Mouse (Mus musculus) heart, embryonic 14.5 days (tissue): ENCODE results near the gene Pkp2. TPM values are rescaled to one million over a fixed set of nuclear protein-coding genes. Genes with fewer than 3 reads are reported as not detected.
"Not testable (repeated sequence)": the region's sequence is repeated elsewhere in the genome, so short reads cannot be mapped to it uniquely, and the experiment has no call there.

Source experiments
- ATAC-seq: fragments of 200-750 bp; cut with Nextera tagmentation; 2 replicates; pipeline ENCODE4 v1.8.0; 2017; ENCODE audit warnings: low read depth, moderate TSS enrichment; ENCODE audit not compliant: insufficient number of reproducible peaks, insufficient read depth, low FRiP score
- H3K27ac ChIP-seq, 2 experiments: fragments of 200-500 bp in 1 of 2; fragments of 300-500 bp in 1 of 2; sonication (generic) in 1 of 2; replicated peaks in 1 of 2; 2 replicates each; pipeline ENCODE4 v1.5.1; 2012 to 2014; ENCODE audit warnings: low read depth in 2 of 2, low read length in 2 of 2, control low read depth in 1 of 2, mild to moderate bottlenecking in 1 of 2, mixed read lengths in 1 of 2; ENCODE audit not compliant: control insufficient read depth in 1 of 2, insufficient read depth in 1 of 2
- H3K27me3 ChIP-seq: fragments of 300-500 bp; sonication (generic); 2 replicates; pipeline ENCODE4 v1.6.1; 2014; ENCODE audit warnings: mild to moderate bottlenecking, low read length, control low read depth; ENCODE audit not compliant: control insufficient read depth, insufficient read depth
- H3K36me3 ChIP-seq: fragments of 300-500 bp; sonication (generic); 2 replicates; pipeline ENCODE4 v1.6.1; 2014; ENCODE audit warnings: mild to moderate bottlenecking, control low read depth, low read length, mixed read lengths; ENCODE audit not compliant: control insufficient read depth, insufficient read depth
- H3K4me1 ChIP-seq, 2 experiments: fragments of 200-500 bp in 1 of 2; fragments of 300-500 bp in 1 of 2; sonication (generic) in 1 of 2; 2 replicates each; pipeline ENCODE4 v1.6.1; 2012 to 2014; ENCODE audit warnings: low read length in 2 of 2, control low read depth in 1 of 2, mixed read lengths in 1 of 2; ENCODE audit not compliant: control insufficient read depth in 2 of 2, insufficient read depth in 2 of 2
- H3K4me2 ChIP-seq: fragments of 300-500 bp; sonication (generic); 2 replicates; pipeline ENCODE4 v1.6.1; 2014; ENCODE audit warnings: mild to moderate bottlenecking, low read length
- H3K4me3 ChIP-seq, 2 experiments: fragments of 200-500 bp in 1 of 2; fragments of 300-500 bp in 1 of 2; sonication (generic) in 1 of 2; 2 replicates each; pipeline ENCODE4 v1.5.1; 2012 to 2014; ENCODE audit warnings: low read length in 2 of 2, mild to moderate bottlenecking in 2 of 2, control low read depth in 1 of 2, low read depth in 1 of 2, moderate library complexity in 1 of 2; ENCODE audit not compliant: control insufficient read depth in 1 of 2, insufficient read depth in 1 of 2
- H3K9ac ChIP-seq: fragments of 300-500 bp; sonication (generic); 2 replicates; pipeline ENCODE4 v1.6.1; 2014; ENCODE audit warnings: mild to moderate bottlenecking, low read length
- H3K9me3 ChIP-seq: fragments of 300-500 bp; sonication (generic); 2 replicates; pipeline ENCODE4 v1.6.1; 2016; ENCODE audit warnings: low read length, control low read depth; ENCODE audit not compliant: control insufficient read depth
- WGBS: fragments of 180-500 bp; shearing (Covaris S2); extraction: QIAGEN DNeasy Blood & Tissue Kit; methylation state at CpG from one replicate; pipeline ENCODE4 v1.1.7; 2014; 5-methylcytosine and 5-hydroxymethylcytosine counted together
- polyA plus RNA-seq: library from polyadenylated mRNA; unstranded; fragments of >200 nt; fragmentation: Nextera tagmentation; extraction: Ambion mirVana; gene quantifications from 2 replicates; pipeline ENCODE4 v1.2.1, GENCODE M21; 2014

The Pkp2 gene
- polyA plus RNA-seq, 1 experiment from 2014 or later, result 157 TPM

- H3K9ac ChIP-seq, result peak overlapping the region; percentile 98
- peak overlapping the region; percentile 81 for H3K4me2 ChIP-seq
- peak overlapping the region; percentile 88 to 98 for H3K27ac ChIP-seq
Measured at GRCm38 (mm10) chr16:16216934-16217333, 3.8 kb downstream of the Pkp2 start.

DNA sequence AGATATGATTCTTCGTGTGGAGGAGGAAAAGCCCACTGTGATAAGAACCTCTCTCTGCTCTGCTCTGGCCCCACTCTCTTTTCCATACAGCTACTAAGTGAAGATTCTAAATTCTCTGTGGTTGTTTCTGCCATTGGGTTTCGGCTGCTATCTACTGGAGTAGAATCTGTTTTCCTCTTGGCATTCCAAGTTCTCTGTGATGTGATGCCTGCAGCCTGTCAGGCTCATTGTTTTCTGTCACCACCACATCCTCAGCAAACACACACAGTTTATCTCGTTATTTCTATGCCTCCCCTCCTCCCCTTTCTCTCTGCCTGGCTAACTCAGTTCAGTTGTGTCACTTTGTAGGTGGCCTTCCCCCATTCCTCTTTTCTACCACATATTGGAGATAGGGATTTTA lies 6.7 kb downstream of the Pkp2 start:
- H3K27me3 ChIP-seq, result no peaks in the 10 kb centered on the region
- peak overlapping the region in 1 of 2 experiments; percentile 7; a peak in 2 of 4 replicates for H3K4me3 ChIP-seq
- H3K4me2 ChIP-seq, result peak overlapping the region; percentile 55
- no peaks in the 10 kb centered on the region for H3K9me3 ChIP-seq
- H3K9ac ChIP-seq, result peak overlapping the region; percentile 60
- H3K36me3 ChIP-seq, result 0 out of 2 replicates have a peak, but pooled peaks cover 3% of the 10 kb centered on the region
- peak overlapping the region; percentile 83 to 95 for H3K27ac ChIP-seq
- peaks cover 16 to 47% of the 10 kb centered on the region in 2 experiments for H3K4me1 ChIP-seq
- peak; percentile 62 for ATAC-seq
- WGBS, result 1% methylated on average over 3 of the region's 3 CpGs

More at GRCm38 (mm10) chr16:16216934-16217333, 3.8 kb downstream of the Pkp2 start:
- H3K4me3 ChIP-seq, result peak overlapping the region in 1 of 2 experiments; percentile 92; a peak in 1 of 4 replicates
- H3K36me3 ChIP-seq, result 0 out of 2 replicates have a peak, but pooled peaks cover 3% of the 10 kb centered on the region
- no peak for ATAC-seq
- no peaks in the 10 kb centered on the region for H3K27me3 ChIP-seq
- WGBS, result 64% methylated on average over 1 of the region's 1 CpGs
- peaks cover 7 to 25% of the 10 kb centered on the region in 2 experiments for H3K4me1 ChIP-seq
- H3K9me3 ChIP-seq, result no peaks in the 10 kb centered on the region

DNA sequence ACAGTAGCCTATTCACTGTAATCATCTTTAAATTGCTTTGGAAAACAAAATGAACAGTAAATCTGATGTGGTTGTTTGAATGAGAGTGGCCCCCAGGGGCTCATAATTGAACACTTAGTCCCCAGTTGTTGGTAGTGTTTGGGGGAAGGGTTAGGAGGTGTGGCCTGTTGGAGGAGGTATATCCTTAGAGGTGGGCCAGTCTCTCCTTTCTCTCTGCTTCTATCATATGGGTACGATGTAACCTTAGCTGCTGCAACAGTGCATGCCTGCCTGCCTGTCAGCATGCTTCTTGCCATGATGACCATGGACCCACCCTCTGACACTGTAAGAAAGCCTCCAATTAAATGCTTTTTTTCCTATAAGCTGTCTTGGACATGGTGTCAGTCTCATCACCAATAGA lies 9.5 kb downstream of the Pkp2 start:
- no peak for ATAC-seq
- H3K4me1 ChIP-seq, result peaks cover 14 to 44% of the 10 kb centered on the region in 2 experiments
- H3K27ac ChIP-seq, result peak overlapping the region in 1 of 2 experiments; percentile 95; a peak in 2 of 4 replicates
- no peaks in the 10 kb centered on the region for H3K9me3 ChIP-seq
- H3K4me2 ChIP-seq, result peak overlapping the region; percentile 50
- peak overlapping the region; percentile 57 for H3K9ac ChIP-seq
- peaks cover 25% of the 10 kb centered on the region for H3K36me3 ChIP-seq
- H3K27me3 ChIP-seq, result no peaks in the 10 kb centered on the region
- WGBS, result 20% methylated on average over 1 of the region's 1 CpGs
- no peak overlapping the region for H3K4me3 ChIP-seq

DNA sequence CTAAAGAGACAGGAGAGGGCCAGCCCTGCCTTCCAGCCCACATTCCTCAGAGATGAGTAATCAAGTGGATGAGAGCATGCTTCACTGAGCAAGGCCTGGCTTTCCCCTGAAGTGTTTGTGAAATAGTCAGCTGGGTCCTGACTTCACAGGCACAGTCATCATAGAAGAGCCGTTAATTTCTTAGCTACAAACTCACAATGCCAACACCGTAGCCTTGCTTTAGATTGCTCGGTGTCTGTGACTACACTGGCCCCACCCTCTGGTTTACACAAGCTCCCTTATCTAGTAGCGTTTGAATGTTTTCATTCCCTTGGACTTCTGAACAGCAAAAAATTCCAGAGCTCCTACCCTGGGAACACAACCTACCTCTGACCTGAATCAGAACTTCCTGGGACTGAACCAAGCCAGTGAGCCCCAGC lies 11.4 kb downstream of the Pkp2 start:
- Histone ChIP-seq H3K9ac (peak overlapping the region; percentile 52), H3K27me3 (no peaks in the 10 kb centered on the region), H3K36me3 (peaks cover 42% of the 10 kb centered on the region), H3K4me2 (peak overlapping the region; percentile 50), H3K27ac (peak overlapping the region; percentile 82 to 95), H3K4me3 (no peak overlapping the region), H3K9me3 (no peaks in the 10 kb centered on the region), H3K4me1 (peaks cover 14 to 57% of the 10 kb centered on the region in 2 experiments)
- WGBS, result 3% methylated on average over 4 of the region's 4 CpGs
- ATAC-seq, result peak; percentile 61

DNA sequence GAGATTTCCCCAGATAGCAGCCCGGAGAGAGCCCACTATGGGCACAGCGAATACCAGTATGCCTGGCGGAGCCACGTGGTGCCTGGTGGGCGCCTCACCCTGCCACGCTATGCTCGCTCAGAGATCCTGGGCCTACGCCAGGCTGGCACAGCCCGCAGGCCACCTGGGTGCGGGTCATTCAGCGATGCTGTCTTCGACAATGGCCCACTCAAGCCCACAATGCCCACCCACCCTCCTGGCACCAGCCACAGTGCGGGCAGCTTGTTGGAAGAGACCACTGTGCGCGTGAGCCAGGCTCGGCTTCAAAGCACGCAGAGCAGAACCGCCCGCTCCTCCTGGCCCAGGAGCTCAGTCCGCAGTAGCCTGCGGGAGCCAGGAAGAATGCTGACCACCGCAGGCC lies 12.7 kb downstream of the Pkp2 start:
- 93% methylated on average over 22 of the region's 22 CpGs for WGBS

DNA sequence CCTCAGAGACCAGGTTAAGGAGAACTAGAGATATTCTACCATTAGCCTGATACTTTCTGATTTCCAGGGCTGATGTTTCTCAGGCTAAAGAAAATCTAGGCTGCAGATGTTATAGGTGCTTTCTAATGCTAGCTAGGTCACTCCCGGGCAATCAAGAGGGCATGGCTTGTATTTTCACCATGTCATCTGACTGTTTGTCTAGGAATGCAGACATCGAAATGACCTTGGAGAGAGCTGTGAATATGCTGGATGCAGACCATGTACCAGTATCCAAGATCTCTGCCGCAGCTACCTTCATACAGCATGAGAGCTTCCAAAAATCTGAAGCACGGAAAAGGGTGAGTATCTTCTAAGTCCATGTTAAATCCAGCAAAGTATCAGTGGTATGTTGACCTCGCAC lies 17.3 kb downstream of the Pkp2 start:
- H3K9me3 ChIP-seq, result no peaks in the 10 kb centered on the region
- 52% methylated on average over 5 of the region's 5 CpGs for WGBS
- no peak for ATAC-seq
- H3K4me3 ChIP-seq, result no peak overlapping the region
- H3K36me3 ChIP-seq, result peaks cover 80% of the 10 kb centered on the region
- H3K4me1 ChIP-seq, result peaks cover 0 to 31% of the 10 kb centered on the region in 2 experiments; a peak in 3 of 4 replicates
- 0 out of 2 replicates have a peak overlapping the region, but pooled peaks have one; percentile 4 for H3K4me2 ChIP-seq
- no peak overlapping the region for H3K9ac ChIP-seq
- H3K27ac ChIP-seq, result peak overlapping the region; percentile 56 to 77; a peak in 3 of 4 replicates
- H3K27me3 ChIP-seq, result no peaks in the 10 kb centered on the region

More for the DNA sequence above, 12.7 kb downstream of the Pkp2 start:
- Histone ChIP-seq H3K36me3 (peaks cover 53% of the 10 kb centered on the region), H3K9me3 (no peaks in the 10 kb centered on the region), H3K9ac (no peak overlapping the region), H3K27me3 (no peaks in the 10 kb centered on the region), H3K4me1 (peaks cover 9 to 60% of the 10 kb centered on the region in 2 experiments), H3K4me2 (no peak overlapping the region), H3K27ac (peak overlapping the region in 1 of 2 experiments; percentile 95; a peak in 1 of 4 replicates), H3K4me3 (no peak overlapping the region)
- no peak for ATAC-seq

DNA sequence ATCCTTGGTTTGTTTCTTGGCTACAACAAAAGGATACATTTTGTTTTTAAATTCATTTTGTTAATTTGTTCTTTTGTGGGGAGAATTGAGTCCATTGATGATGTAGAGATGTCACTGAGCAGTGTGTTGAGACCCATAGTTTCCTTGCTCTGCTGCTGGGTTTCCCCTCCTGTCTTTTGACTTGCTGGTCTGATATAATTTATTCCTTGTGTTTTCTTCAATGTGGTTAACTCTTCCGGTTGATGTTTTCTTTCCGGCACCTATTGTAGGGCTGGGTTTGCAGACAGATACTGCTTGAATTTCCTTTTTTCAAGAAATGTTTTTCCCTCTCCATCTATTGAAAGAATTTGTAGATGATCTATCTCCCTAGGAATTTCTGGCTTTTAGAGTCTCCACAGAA lies 20.8 kb downstream of the Pkp2 start:
- peaks cover 0 to 20% of the 10 kb centered on the region in 2 experiments; a peak in 3 of 4 replicates for H3K4me1 ChIP-seq
- ATAC-seq, result no peak
- no peak overlapping the region for H3K4me2 ChIP-seq
- H3K36me3 ChIP-seq, result peaks cover 79% of the 10 kb centered on the region
- WGBS, result 85% methylated on average over 2 of the region's 2 CpGs
- no peaks in the 10 kb centered on the region for H3K9me3 ChIP-seq
- no peaks in the 10 kb centered on the region for H3K27me3 ChIP-seq
- H3K9ac ChIP-seq, result no peak overlapping the region
- H3K27ac ChIP-seq, result no peak overlapping the region
- H3K4me3 ChIP-seq, result no peak overlapping the region

DNA sequence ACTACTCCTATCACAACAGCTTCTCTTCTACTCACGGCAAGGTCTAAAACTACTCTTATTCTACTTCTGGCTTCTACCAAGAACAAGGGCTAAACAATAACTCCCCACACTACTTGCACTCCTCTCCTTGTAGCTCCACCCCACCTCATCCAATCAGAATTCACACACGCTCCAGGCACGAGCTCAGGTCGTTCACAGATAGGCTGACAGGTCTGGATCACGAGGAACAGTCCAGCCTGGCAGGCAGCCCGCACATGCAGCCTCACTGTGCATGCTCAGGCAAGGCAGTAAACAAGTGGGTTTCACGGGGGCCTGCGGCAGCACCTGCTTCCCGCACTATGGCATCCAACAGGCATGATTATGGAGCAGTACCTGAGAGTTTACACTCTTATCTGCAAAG lies 23.6 kb downstream of the Pkp2 start:
- WGBS, result 71% methylated on average over 9 of the region's 9 CpGs
- not testable (repeated sequence) for H3K4me1 ChIP-seq, ATAC-seq, H3K4me3 ChIP-seq, H3K9ac ChIP-seq, H3K27me3 ChIP-seq, H3K4me2 ChIP-seq, H3K27ac ChIP-seq, H3K9me3 ChIP-seq
- peaks cover 76% of the 10 kb centered on the region for H3K36me3 ChIP-seq
